Mouse (Mus musculus) right cerebral cortex, adult 2 months (tissue): ENCODE data around the gene Gsk3a.

ENCODE experiments used
- DNase-seq, 2 experiments: peaks; one replicate each; pipeline ENCODE4 v3.0.0; 2021 to 2022; ENCODE audit warnings: low spot score in 2 of 2

Gsk3a gene

GRCm38 (mm10) chr7:25249314-25250140 is 11.9 kb upstream of the Gsk3a start:
- DNase-seq: peak; percentile 63 to 70

GRCm38 (mm10) chr7:25248846-25249313 is 11.2 kb upstream of the Gsk3a start:
- DNase-seq: no peak

GRCm38 (mm10) chr7:25248018-25248647 is 10.5 kb upstream of the Gsk3a start:
- DNase-seq: peak; percentile 81 to 83

GRCm38 (mm10) chr7:25247498-25247897 is 9.8 kb upstream of the Gsk3a start:
- DNase-seq: no peak

DNA sequence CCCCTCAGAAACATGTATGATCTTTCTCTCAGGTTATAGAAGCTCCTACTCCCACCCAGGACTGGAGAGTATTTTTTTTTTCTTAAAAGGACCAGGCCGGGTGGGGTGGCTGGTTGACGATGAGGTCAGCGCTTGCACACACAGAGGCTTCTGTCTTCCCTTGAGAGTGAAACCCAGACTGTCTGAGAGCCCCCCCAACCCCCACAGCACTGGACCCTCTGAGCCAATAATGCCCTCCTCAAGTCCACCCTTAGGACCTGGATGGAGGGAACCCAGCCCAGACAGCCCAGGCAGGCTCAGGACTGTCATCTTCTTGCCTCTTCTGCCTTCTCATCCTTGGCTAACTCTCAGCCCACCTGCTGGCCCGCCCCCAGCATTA is 9.1 kb upstream of the Gsk3a start:
- peak in 1 of 2 experiments; percentile 34 for DNase-seq

DNA sequence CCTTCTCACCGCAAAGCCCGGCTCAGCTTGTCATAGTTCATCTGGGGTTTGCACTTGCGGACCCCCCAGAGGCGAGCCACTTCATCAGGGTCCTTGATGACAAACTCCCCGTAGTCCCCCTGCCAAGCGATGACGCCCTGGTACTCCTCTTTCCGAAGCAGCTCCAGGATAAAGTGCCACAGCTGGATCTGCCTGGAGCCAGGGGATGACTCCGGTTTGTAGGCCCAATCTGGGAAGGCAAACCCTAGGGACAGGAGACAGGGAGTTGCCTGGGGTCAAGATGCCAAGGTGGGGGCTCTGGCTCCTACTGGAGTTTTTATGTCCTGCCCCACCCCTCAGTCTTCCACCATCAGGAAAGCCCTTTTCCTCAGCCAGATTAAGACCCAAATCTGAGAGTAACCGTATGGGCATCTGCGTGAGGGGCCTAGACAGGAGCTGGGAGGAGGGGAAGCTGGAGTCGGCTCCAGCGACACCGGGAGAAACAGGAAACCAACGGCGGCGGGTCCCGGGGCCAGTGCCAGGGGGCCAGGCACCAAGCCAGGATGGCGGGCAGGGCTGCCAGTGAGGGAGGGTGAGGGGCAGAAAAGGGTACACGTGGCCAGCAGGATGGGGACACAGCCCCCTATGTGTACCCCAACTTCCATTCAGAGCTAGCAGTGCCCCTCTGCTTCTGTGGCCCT is 8.6 kb upstream of the Gsk3a start:
- peak; percentile 61 to 62 for DNase-seq

DNA sequence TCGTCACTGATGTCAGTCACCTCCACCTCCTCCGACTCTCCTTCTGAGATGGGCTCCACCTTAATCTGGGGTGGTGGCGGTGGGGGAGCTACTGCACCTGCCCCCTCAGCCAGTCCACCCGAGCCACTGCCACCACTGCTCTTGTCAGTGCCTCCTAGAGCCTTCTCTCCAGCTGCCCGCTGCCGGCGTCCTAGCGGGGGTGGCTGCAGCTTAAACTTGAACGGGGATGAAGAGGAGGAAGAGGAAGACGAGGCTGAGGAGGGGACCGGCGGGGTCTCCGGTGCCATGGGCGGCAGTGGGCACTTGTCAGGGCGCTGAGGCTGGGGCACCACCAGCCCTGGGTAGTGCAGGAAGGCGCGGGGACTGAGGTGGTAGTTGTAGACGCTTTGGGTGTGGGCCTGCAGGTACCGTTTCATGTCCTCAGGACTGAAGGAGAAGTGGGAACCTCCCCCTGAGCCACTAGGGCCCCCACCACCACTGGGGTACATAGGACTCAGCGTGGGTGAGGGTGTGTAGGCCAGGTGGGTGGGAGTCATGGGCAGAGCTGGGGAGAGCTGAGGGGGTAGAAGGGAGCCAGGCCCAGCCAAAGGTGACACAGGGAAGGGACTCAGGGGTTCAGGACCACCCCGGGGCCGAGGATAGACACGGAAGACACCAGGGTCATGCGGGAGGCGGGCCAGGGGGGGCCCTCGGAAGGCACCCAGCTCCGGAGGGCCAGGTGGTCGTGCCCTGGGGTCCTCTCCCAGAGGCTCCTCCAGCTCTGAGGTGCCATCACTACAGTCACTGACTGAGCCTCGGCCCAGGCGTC is 7.1 kb upstream of the Gsk3a start:
- no peak for DNase-seq

- DNase-seq: no peak
Measured at GRCm38 (mm10) chr7:25243361-25243760, 5.7 kb upstream of the Gsk3a start.

- DNase-seq: peak; percentile 82 to 88
Measured at GRCm38 (mm10) chr7:25241062-25241461, 3.4 kb upstream of the Gsk3a start.

DNA sequence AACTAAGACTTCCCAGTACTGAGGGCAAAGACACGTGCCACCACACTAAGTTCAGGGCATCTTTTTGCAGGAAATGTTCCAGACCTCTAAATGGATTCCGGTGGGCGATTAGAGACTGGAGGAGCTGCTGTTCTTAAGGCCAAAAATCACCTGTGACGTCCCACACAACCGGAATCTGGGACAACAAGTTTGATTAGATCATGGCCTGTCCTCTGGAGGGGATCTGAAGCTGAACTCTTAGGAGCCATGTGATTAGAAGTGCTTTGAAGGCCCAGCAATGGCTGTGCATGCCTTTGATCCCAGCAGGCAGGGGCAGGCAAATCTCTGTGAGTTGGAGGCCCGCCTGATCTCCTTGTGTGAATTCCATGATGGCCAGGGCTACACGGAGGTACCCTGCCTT is 3.0 kb upstream of the Gsk3a start:
- DNase-seq: no peak

- peak; percentile 86 for DNase-seq
Measured at GRCm38 (mm10) chr7:25238829-25239623, 1.4 kb upstream of the Gsk3a start.

DNA sequence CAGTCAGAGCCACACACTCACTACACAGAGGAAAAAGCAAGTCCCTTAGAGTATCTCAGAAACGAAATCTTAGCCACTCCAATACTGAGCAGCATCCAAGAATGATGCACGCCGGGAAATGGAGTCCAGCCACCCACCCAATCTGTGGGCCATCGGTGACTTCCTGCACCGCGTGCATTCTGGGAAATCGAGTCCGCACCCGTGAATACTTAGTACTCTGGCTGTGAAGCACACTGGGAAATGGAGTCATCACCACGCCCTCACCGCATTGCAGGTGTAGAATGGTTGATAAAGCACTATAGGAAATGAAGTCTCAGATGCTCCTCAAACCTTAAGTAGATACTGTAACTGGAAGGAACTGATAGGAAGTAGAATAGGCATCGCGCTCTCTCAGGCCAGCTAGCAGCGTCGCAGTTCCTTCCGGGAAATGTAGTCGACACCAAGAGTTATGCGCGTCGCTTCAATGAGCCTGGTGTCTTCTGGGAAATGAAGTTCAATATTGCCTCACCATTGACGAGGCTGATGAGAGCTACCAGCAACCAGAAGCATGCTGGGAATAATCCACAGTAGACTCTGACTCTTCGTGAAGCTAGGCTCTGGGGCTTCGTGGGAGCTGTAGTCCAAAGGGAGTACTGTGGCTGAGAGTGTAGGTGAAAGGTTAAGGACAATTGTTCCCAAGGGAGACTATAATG is 510 bp upstream of the Gsk3a start:
- peak; percentile 94 to 99 for DNase-seq

DNA sequence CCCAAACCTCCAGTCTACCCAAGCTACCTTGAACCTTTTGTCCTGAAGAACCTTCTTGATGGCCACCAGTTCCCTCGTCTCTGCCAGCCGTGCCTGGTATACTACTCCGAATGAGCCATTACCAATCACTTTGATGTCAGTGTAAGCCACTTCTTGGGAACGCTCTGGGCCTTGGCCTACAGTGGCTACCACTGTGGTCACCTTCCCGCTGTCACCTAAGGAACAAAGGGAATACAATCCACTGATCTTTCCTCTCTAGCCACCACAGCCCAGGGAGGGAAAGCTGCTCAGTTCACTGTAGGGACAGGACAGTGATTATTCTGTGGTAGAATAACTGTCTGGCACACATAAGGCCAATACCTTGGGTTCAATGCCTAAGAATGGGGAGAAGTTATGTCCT is 2.1 kb downstream of the Gsk3a start:
- DNase-seq: no peak

GRCm38 (mm10) chr7:25233061-25233460 is 4.6 kb downstream of the Gsk3a start:
- DNase-seq: no peak

DNA sequence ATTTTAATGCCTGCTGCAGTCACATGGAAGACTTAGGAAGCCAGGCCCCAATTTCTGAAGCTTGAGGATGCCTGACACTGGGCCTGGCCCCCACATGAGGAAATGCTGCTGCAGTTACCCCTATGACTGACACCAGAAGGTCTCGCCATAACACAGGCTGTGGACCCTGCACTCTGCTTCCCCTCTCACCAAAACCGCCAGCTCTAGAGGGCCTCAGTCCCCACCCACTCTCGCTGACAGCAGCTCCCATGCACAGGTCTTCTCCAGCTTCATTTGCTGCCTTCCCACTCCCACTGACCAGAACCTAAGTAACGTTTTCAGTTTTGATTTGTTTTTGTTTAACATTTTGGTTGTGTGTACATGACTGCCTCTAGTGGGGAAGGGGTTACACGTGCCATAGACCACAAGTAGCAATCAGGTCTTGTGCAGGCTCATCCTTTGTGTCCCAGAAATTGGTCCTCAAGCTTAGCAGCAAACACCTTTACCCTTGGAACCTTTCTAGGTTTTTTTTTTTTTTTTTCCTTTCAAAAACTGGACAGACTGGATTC is 5.5 kb downstream of the Gsk3a start:
- no peak for DNase-seq

- no peak for DNase-seq
Measured at GRCm38 (mm10) chr7:25230690-25231285, 6.9 kb downstream of the Gsk3a start.

- DNase-seq: no peak
Measured at GRCm38 (mm10) chr7:25227523-25228300, 9.9 kb downstream of the Gsk3a start.

GRCm38 (mm10) chr7:25222275-25222967 is 15.2 kb downstream of the Gsk3a start:
- no peak for DNase-seq
